Mouse (Mus musculus) retina, postnatal 1 day (tissue): ENCODE data around the gene Dyrk1a.

Experiments
- DNase-seq: peaks from one replicate; pipeline ENCODE4 v3.0.0-alpha.2; 2012

Gene Dyrk1a

DNA sequence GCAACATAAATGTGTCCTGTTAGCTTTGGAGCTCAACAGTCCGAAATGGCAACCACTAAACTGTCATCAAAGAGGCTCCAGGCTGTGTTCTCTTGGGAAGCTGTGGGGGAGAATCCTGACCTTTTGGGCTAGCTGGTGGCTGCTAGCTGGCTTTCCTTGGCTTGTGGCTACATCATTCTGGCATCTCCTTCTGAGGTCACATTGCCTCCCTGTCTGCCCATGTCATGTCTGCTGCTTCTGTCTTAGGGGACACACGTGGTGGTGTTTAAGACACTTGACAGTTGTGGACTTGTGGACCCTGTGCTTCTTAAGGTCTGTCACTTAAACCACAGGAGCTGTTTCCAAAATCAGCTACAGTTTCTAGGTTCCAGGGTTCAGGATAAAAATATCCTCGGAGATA is 21.7 kb downstream of the Dyrk1a start:
- DNase-seq, result no peak

DNA sequence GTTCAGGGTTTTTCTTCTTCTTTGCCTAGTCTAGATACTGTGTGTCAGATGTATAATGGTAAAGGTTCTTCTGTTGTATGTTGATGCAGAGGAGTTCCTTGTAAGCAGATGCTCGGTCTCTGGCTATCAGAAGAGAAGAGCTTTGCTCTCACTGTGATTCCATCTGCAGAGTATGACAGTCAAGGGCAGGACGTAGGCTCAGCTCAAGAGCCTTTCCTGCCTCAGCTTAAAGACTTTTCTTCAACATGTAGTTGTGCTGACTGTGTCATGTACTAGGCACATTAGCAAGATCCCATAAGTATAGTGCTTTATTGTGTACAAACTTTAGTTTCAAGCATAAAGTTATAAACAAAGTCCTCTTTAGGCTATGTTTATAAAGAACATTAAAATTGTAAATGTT is 26.8 kb downstream of the Dyrk1a start:
- DNase-seq, result no peak

GRCm38 (mm10) chr16:94597640-94598039 is 27.8 kb downstream of the Dyrk1a start:
- DNase-seq, result no peak

DNA sequence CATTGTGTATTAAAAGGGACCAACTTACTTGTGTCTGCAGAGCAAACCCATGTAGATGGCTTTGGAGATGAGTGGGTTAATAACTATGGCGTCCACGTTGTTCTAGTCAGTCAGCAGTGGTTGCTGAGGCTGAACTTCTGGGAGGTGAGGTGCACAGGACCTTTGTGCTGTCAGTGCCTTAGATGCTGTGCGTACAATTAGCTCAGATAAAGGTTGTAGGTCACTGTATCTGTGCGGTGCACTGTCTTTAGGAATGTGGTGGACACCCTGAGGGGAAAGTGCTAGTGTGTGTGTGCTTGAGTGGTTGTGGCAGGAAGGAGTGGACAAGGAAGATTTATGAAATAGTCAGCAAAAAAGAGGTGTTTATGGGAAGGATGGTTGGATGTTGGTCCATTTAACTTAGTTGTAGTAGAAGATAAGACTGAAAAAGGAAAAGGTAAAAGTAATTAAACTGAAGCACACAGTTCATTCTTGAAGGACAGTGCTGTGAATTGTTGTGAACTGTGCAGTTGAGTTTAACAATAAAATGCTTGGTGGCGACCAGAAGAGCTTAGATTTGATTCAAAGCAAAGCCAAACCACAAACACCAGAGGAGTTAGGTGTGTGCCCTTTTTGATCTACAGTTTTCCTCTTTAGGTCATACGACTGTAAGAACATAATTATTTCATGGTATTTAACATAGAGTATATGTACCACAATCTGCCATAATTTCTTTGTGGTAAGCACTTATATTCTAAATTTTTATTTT is 30.3 kb downstream of the Dyrk1a start:
- no peak for DNase-seq

DNA sequence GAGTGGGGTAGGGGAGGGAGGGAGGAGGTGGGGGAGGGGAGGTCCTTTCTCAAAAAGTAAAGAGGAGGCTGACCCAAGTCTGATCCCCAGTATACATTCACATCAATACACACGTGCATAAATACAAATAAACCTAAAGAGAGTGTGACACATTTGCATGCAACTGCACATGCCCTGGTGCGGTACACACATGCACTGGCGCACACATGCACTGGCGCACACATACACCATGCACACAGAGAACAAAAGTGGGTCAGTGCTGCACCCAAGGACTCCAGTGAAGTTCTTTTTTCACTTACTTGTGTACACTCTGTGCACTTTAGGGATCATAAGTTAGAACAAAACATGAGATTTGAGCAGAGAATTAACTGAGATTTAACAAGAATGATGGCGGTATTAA is 31.3 kb downstream of the Dyrk1a start:
- DNase-seq, result peak; percentile 11

DNA sequence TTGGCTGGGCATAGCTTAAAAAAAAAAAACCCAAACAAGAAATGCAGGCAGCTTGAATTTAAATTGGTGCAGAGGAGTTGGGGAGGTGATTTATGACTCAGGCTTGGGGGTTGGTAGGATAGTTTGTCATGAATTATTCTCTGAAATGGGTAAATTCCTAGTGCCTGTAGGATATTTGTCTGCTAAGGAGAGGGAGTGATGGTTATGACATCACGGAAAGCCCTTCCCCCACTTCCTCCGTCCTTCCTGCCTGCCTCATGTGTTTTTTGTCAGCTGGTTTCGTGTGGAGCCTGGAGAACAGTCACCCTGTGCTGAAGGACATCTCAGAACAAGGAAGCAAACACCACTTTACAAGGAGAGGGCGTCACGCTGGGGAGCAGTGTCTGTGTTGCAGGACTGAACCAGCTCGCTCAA is 31.7 kb downstream of the Dyrk1a start:
- peak; percentile 30 for DNase-seq

- no peak for DNase-seq
Observed at GRCm38 (mm10) chr16:94602188-94602587, 32.4 kb downstream of the Dyrk1a start.

DNA sequence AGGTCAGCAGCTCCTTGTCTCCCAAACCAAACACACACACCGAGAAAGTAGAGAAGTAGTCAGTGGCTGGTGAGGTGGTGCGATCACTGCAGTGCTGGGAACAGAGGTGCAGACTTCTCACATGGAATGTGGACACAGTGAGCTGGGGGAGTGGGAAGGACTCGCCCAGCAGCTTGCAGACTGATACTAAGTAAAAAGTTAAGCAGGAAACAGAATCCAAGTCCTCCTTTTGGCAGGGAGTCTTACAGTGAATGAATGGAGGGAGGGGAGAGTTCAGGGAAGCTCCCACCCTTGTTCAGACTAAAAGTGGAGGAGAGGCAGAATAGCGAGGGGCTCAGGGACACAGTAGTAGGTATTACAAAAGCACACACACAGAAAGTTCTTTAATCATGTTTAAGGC is 32.9 kb downstream of the Dyrk1a start:
- no peak for DNase-seq

GRCm38 (mm10) chr16:94606169-94606568 is 36.4 kb downstream of the Dyrk1a start:
- no peak for DNase-seq

GRCm38 (mm10) chr16:94607468-94607867 is 37.7 kb downstream of the Dyrk1a start:
- no peak for DNase-seq

GRCm38 (mm10) chr16:94608706-94609594 is 39.1 kb downstream of the Dyrk1a start:
- DNase-seq, result no peak

DNA sequence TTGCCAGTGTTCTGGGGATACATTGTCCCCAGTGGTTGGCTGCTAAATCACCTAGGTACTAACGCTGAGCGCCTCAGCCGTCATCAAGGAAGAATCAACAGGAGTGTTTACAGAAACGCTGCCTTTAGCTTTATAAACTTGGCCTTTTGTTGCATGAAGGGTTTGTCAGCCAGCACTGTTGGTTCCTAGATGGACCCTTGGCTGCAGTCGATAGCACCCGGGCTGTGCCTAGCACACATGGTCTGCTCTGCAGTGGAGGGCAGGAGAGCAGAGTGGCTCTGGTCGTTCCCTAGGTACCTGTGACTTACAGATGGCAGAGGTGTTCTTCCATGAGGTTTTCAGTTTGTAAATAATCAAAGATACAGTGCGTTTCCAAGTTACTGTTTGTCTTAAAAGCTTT is 42.8 kb downstream of the Dyrk1a start:
- no peak for DNase-seq

- no peak for DNase-seq
Observed at GRCm38 (mm10) chr16:94617255-94617654, 47.4 kb downstream of the Dyrk1a start.

DNA sequence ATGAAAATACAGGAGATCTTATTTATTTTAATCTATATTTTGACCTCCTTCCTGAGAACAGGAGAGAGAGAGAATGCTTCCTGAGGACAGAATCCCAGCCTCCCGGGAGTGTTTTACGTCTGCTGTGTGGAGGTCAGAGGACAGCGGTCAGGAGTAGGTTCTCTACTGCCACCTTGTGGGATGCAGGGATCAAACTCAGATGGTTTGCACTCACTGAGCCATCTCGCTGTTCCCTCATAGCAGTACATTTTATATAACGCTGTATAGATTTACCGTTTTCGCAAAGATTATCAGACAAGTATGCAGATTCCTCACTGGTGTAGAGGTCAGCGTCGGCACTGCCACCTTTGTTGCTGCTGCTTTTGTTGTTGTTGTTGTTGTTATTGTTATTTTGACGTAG is 48.7 kb downstream of the Dyrk1a start:
- DNase-seq, result peak; percentile 71

DNA sequence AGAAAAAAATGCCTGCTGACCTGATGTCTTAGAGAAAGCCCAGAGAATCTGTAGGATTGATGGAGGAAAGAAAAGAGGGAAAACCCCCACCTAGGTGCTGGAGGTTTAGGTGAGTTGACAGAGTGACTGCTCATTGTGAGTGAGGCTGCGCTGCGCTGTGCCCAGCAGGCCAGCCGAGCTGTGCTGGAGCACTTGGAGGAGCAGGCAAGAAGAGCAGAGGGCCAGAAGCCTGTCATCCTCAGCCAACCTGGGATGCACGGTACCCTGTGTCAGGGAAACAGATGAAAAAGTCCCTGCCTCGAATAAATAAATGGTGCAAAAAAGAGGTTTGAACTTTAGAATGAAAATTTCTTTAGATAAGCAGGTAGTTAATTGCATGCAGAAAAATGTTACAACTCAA is 49.5 kb downstream of the Dyrk1a start:
- DNase-seq, result no peak

- DNase-seq, result peak; percentile 22
Observed at GRCm38 (mm10) chr16:94624871-94625270, 55.1 kb downstream of the Dyrk1a start.

DNA sequence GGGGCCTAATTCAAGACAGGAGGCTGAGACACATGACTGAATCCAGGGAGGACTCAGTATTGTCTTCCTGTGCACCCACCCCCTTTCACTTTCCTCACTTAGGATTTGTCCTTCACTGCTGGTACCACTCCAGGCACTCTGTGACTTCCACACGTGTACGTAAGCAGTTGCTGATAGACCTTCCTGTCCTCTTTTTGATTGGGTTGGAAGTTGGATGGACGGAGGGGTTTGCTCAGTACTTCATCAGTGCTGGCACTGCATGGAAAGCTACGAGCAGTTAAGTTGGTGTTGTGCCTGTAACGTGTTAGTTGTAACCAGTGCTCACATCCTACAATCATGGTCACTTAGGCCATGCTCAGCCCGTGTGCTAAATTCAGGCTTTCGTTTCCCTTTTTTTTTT is 55.8 kb downstream of the Dyrk1a start:
- DNase-seq, result no peak

DNA sequence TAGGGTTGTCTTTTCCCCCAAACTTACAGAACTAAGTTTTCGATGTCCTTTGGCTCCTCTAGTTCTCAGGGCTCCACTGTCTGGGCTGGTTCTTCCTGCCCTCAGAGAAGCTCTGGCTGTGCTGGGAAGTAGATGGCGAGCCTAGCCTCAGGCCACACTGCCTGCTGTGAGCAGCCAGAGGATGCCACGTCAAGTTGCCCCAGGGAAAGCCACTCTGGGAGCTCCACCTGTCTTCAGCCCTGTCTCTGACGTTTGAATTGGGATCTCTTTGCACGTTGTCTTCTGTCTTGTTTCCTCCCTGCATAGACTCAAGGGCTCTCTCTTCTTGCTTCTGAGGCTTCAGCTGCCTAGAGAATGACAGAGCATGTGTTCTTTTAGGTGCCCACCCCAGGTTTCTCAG is 57.9 kb downstream of the Dyrk1a start:
- no peak for DNase-seq

- no peak for DNase-seq
Observed at GRCm38 (mm10) chr16:94628976-94629729, 59.3 kb downstream of the Dyrk1a start.

GRCm38 (mm10) chr16:94631984-94632383 is 62.2 kb downstream of the Dyrk1a start:
- DNase-seq, result peak; percentile 86

DNA sequence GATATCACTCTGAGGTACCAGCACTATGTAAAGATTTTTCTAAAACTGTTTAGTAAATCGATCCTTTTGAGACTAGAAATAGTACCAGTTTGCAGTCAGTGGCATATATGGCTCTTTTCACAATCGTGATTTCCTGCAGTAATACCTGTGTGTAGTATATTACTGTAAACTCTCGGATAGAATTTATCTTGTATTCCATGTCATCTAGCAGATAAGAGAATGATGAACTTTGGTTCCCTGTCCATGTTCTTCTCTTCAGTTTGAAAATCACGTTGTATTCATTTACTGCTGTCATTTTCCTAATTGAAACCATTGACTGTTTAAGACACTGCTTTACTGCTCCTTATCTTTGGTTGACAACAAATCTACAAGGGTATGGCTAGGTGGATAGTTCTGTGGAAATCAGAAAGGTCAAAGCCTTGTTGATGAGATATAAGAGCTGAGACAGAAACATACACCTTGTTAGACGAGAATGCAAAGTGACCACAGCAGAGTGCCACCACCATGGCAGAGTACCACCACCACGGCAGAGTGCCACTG is 62.7 kb downstream of the Dyrk1a start:
- no peak for DNase-seq

DNA sequence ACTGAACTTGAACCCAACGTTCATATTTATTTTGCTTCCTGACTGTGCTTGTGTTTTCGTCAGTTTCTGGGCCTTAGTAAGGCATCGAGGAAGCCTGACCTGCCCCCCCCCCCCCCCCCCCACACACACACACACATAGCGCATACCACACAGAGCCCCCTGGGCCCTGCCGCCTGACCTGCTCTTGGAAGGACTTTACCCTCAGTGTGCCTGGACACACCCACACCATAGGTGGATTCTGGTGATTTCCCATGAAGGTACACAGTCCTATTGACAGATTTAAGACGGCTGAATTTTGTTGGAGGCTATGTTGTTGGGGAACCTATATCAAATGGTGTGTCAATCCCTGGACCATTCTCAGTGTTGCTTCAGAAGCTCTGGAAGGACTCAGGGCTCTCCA is 63.2 kb downstream of the Dyrk1a start:
- DNase-seq, result no peak

DNA sequence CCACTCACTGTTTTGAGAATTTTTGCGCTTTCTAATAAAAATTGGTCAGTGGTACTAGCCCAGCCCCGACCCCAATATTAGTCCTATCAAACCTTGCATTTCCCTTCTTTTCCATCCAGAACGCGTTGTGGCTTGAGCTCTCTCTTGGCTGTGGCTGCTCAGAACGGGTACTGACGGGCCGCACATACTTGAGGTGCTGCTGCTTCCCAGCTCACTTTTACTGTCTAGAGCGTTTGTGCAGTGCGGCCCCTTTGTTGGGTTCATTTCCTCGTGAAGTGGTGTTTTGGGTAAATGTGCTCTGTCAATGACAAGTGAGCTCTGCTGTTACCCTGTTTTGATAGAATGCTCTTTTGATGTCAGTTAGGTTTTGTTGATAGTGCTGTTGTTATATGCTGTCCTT is 67.6 kb downstream of the Dyrk1a start:
- no peak for DNase-seq
